Mouse (Mus musculus): ENCODE results near the gene Slit3. TPM values are rescaled to one million over a fixed set of nuclear protein-coding genes. Genes with fewer than 3 reads are reported as not detected.
A peak's percentile ranks its signal among the peaks of the same experiment; 100 is the strongest.

Gene Slit3
- polyA plus RNA-seq, 1 experiment from 2014 or later: 14.2 TPM

DNA sequence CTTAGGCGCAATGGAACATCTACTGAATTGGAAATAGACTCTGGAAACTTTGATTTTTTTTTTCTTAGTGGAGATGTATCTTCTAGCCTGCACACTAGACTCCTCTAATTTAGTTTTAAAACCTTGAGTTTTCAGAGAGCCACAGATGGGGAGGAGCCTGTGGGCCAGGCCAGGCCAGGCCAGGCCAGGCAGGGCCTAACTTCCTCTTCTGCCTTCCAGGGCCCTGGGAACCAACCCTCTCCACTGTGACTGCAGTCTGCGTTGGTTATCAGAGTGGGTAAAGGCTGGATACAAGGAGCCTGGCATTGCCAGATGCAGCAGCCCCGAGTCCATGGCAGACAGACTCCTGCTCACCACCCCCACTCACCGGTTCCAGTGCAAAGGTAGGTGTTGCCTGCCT, 539.9 kb downstream of the Slit3 start:
- DNase-seq (ENCODE audit: low spot score): no peak
- 82% methylated on average over 4 of the region's 4 CpGs for WGBS
- H3K4me1 ChIP-seq (ENCODE audit: insufficient read depth, low read depth, low read length): no peaks in the 10 kb centered on the region
- H3K4me2 ChIP-seq (replicated peaks; ENCODE audit: low read depth, low read length): no peak overlapping the region
- no peak overlapping the region for H3K27ac ChIP-seq (ENCODE audit: low read length)
- H3K27me3 ChIP-seq (replicated peaks; ENCODE audit: insufficient read depth, low read length): no peaks in the 10 kb centered on the region
- no peaks in the 10 kb centered on the region for H3K36me3 ChIP-seq (ENCODE audit: insufficient read depth, low read length)
- H3K9me3 ChIP-seq (ENCODE audit: low read length): no peaks in the 10 kb centered on the region
- no peak for TF ChIP-seq CTCF (IDR thresholded peaks at IDR 0.05)
- TF ChIP-seq EP300 (IDR thresholded peaks at IDR 0.05): no peak
- H3K4me3 ChIP-seq (ENCODE audit: low read depth, low read length): no peak overlapping the region
- ATAC-seq: no peak
- H3K9ac ChIP-seq (replicated peaks; ENCODE audit: low read depth): no peak overlapping the region

DNA sequence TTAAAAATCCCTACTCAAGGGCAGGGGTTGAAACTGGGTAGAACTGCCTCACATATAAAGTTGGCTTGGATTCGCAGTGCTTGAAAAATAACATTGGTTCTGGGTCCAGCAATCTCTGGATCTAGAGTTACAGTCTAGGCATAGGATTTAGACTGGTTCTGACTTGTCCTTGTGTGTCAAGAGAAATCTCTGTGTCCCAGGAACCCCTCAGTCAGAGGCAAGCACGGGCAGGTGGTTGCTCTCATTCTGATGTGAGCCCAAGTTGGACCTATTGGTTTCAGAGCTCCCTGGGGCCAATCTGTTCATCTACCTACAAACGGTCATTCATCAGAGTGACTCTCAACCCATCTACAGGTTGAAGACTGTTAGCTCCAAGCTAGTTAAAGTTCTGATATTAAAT, 541.9 kb downstream of the Slit3 start:
- 90% methylated on average over 3 of the region's 3 CpGs for WGBS
- H3K9me3 ChIP-seq (ENCODE audit: low read length): no peaks in the 10 kb centered on the region
- no peaks in the 10 kb centered on the region for H3K36me3 ChIP-seq (ENCODE audit: insufficient read depth, low read length)
- no peaks in the 10 kb centered on the region for H3K4me1 ChIP-seq (ENCODE audit: insufficient read depth, low read depth, low read length)
- DNase-seq (ENCODE audit: low spot score) (no peak), ATAC-seq (no peak)
- no peak overlapping the region for H3K4me2 ChIP-seq (replicated peaks; ENCODE audit: low read depth, low read length)
- TF ChIP-seq EP300 (IDR thresholded peaks at IDR 0.05) (no peak), CTCF (IDR thresholded peaks at IDR 0.05) (no peak)
- H3K27me3 ChIP-seq (replicated peaks; ENCODE audit: insufficient read depth, low read length): no peaks in the 10 kb centered on the region
- H3K27ac ChIP-seq (ENCODE audit: low read length): no peak overlapping the region
- no peak overlapping the region for H3K9ac ChIP-seq (replicated peaks; ENCODE audit: low read depth)
- H3K4me3 ChIP-seq (ENCODE audit: low read depth, low read length): no peak overlapping the region

DNA sequence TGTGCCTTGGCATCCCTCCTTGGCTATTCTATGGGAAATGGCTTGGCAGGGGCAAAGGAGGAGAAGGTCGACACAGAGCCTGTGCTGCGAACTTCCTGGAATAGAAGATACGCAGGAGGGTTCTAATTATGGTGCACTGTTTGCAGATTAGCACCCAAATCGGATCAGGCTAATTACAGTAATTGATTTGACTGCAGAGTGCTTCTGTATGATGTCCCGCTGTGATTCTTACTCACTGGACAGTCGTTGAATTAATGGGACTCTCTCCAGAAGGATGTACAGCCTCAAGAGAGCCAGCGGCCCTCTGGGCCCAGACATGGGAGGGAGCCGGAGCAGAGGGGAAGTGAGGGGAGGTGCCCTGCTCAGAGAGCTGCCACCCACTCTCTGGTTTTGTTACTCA, 542.6 kb downstream of the Slit3 start:
- ATAC-seq (no peak), DNase-seq (ENCODE audit: low spot score) (no peak)
- TF ChIP-seq EP300 (IDR thresholded peaks at IDR 0.05) (no peak), CTCF (IDR thresholded peaks at IDR 0.05) (no peak)
- Histone ChIP-seq H3K27me3 (replicated peaks; ENCODE audit: insufficient read depth, low read length) (no peaks in the 10 kb centered on the region), H3K9me3 (ENCODE audit: low read length) (no peaks in the 10 kb centered on the region), H3K4me1 (ENCODE audit: insufficient read depth, low read depth, low read length) (no peaks in the 10 kb centered on the region), H3K4me2 (replicated peaks; ENCODE audit: low read depth, low read length) (no peak overlapping the region), H3K36me3 (ENCODE audit: insufficient read depth, low read length) (no peaks in the 10 kb centered on the region), H3K4me3 (ENCODE audit: low read depth, low read length) (no peak overlapping the region), H3K9ac (replicated peaks; ENCODE audit: low read depth) (no peak overlapping the region), H3K27ac (ENCODE audit: low read length) (no peak overlapping the region)
- WGBS: 65% methylated on average over 8 of the region's 8 CpGs

DNA sequence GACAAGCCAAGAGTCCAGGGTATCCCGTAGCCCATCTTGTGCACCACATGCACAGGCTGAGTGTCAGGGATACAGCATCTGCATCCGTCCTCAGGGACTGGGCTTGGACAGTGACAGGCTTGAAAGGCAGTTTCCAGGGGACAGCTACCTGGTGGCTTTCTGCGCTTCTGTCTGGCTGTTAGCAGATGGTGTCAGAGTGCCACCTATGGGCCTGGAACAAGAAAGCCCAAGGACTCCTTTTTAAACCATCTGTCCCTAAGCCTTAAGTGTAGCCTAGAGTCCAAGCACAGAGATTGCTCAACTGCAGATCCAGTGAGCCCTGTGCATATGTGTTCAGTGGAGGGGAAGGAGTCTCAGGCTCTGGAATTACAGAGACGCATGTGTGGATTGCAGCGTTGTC, 544.0 kb downstream of the Slit3 start:
- Histone ChIP-seq H3K9ac (replicated peaks; ENCODE audit: low read depth) (no peak overlapping the region), H3K36me3 (ENCODE audit: insufficient read depth, low read length) (no peaks in the 10 kb centered on the region), H3K27me3 (replicated peaks; ENCODE audit: insufficient read depth, low read length) (no peaks in the 10 kb centered on the region), H3K27ac (ENCODE audit: low read length) (no peak overlapping the region), H3K9me3 (ENCODE audit: low read length) (no peaks in the 10 kb centered on the region), H3K4me2 (replicated peaks; ENCODE audit: low read depth, low read length) (no peak overlapping the region), H3K4me3 (ENCODE audit: low read depth, low read length) (no peak overlapping the region), H3K4me1 (ENCODE audit: insufficient read depth, low read depth, low read length) (no peaks in the 10 kb centered on the region)
- 62% methylated on average over 5 of the region's 5 CpGs for WGBS
- DNase-seq (ENCODE audit: low spot score) (no peak), ATAC-seq (no peak)
- peak; percentile 54 for TF ChIP-seq CTCF (IDR thresholded peaks at IDR 0.05)
- TF ChIP-seq EP300 (IDR thresholded peaks at IDR 0.05): no peak

DNA sequence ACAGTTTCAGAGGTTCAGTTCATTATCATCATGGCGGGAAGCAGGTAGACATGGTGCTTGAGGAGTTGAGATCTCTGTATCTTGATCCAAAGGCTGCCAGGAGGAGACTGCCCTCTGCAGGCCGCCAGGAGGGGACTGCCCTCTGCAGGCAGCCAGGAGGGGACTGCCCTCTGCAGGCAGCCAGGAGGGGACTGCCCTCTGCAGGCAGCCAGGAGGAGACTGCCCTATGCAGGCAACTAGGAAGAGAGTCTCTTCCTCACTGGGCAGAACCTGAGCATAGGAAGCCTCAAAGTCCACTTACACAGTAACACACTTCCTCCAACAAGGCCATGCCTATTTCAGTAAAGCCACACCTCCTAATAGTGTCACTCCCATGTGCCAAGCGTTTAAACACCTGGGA, 546.4 kb downstream of the Slit3 start:
- Histone ChIP-seq H3K4me3 (ENCODE audit: low read depth, low read length) (no peak overlapping the region), H3K9ac (replicated peaks; ENCODE audit: low read depth) (no peak overlapping the region), H3K27me3 (replicated peaks; ENCODE audit: insufficient read depth, low read length) (no peaks in the 10 kb centered on the region), H3K36me3 (ENCODE audit: insufficient read depth, low read length) (no peaks in the 10 kb centered on the region), H3K4me2 (replicated peaks; ENCODE audit: low read depth, low read length) (no peak overlapping the region), H3K4me1 (ENCODE audit: insufficient read depth, low read depth, low read length) (no peaks in the 10 kb centered on the region), H3K9me3 (ENCODE audit: low read length) (no peaks in the 10 kb centered on the region), H3K27ac (ENCODE audit: low read length) (no peak overlapping the region)
- ATAC-seq: no peak
- WGBS: 48% methylated on average over 3 of the region's 3 CpGs
- no peak for DNase-seq (ENCODE audit: low spot score)
- TF ChIP-seq CTCF (IDR thresholded peaks at IDR 0.05): peak; percentile 77
- TF ChIP-seq EP300 (IDR thresholded peaks at IDR 0.05): no peak

DNA sequence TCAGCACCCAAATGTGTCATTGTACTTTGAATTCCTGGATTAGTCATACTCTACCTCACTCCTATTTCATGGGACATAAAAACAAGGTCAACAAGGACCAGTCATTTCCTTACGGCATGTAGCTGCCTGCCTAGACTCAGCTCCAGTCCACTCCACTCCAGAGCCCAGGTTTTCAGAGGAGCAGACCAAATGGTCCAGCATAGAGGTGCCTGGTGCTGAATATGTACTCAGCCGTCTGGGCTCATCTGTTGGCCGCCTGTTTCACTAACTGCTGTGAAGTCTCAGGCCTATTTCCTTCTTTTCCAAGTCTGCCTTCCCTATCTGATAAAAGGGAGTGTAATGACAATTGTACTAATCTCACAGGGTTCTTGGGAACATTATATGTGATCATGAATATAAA, 547.1 kb downstream of the Slit3 start:
- WGBS: 46% methylated on average over 3 of the region's 3 CpGs
- no peaks in the 10 kb centered on the region for H3K4me1 ChIP-seq (ENCODE audit: insufficient read depth, low read depth, low read length)
- no peaks in the 10 kb centered on the region for H3K27me3 ChIP-seq (replicated peaks; ENCODE audit: insufficient read depth, low read length)
- H3K27ac ChIP-seq (ENCODE audit: low read length): no peak overlapping the region
- no peaks in the 10 kb centered on the region for H3K9me3 ChIP-seq (ENCODE audit: low read length)
- H3K36me3 ChIP-seq (ENCODE audit: insufficient read depth, low read length): no peaks in the 10 kb centered on the region
- H3K9ac ChIP-seq (replicated peaks; ENCODE audit: low read depth): no peak overlapping the region
- ATAC-seq (no peak), DNase-seq (ENCODE audit: low spot score) (no peak)
- TF ChIP-seq CTCF (IDR thresholded peaks at IDR 0.05) (no peak), EP300 (IDR thresholded peaks at IDR 0.05) (no peak)
- no peak overlapping the region for H3K4me3 ChIP-seq (ENCODE audit: low read depth, low read length)
- no peak overlapping the region for H3K4me2 ChIP-seq (replicated peaks; ENCODE audit: low read depth, low read length)

DNA sequence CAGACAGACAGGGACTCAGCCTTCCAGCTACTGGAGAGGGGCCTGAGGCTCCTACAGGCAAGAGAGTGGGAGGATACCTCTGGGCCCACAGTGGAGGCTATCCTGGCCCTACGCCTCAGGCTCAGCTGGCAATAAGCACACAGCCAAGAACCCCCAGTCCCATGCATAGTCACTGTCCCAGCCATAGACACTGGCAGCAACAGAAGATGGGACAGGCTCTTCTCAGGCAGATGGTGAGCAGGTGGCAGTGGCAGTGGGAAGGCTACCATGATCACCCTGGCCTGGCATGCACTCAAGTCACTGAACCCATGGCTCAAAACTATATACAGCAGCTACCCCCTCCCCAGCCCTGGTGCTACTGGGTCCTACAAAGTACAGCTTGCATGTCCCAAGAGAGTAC, 547.7 kb downstream of the Slit3 start:
- TF ChIP-seq CTCF (IDR thresholded peaks at IDR 0.05): no peak
- TF ChIP-seq EP300 (IDR thresholded peaks at IDR 0.05): no peak
- WGBS: 87% methylated on average over 1 of the region's 1 CpGs
- Histone ChIP-seq H3K36me3 (ENCODE audit: insufficient read depth, low read length) (no peaks in the 10 kb centered on the region), H3K4me3 (ENCODE audit: low read depth, low read length) (no peak overlapping the region), H3K4me2 (replicated peaks; ENCODE audit: low read depth, low read length) (no peak overlapping the region), H3K27ac (ENCODE audit: low read length) (no peak overlapping the region), H3K4me1 (ENCODE audit: insufficient read depth, low read depth, low read length) (no peaks in the 10 kb centered on the region), H3K9ac (replicated peaks; ENCODE audit: low read depth) (no peak overlapping the region), H3K27me3 (replicated peaks; ENCODE audit: insufficient read depth, low read length) (no peaks in the 10 kb centered on the region), H3K9me3 (ENCODE audit: low read length) (no peaks in the 10 kb centered on the region)
- no peak for DNase-seq (ENCODE audit: low spot score)
- no peak for ATAC-seq

All from lung, postnatal 0 days (tissue).